Mouse (Mus musculus) testis, adult 2 months (tissue): ENCODE measurements around the gene Csnk1g2.

ENCODE experiments used
- CTCF ChIP-seq: fragments of 200-500 bp; IDR thresholded peaks from 2 replicates; pipeline ENCODE4 v1.5.1; 2012; ENCODE audit warnings: low read depth, mild to moderate bottlenecking, inconsistent platforms, low read length, moderate library complexity; ENCODE audit not compliant: control insufficient read depth, insufficient read depth, insufficient replicate concordance
- POLR2A ChIP-seq: fragments of 200-500 bp; IDR thresholded peaks from 2 replicates; pipeline ENCODE4 v1.6.1; 2012; ENCODE audit warnings: low read depth, mild to moderate bottlenecking, inconsistent platforms, low read length, moderate library complexity; ENCODE audit not compliant: control insufficient read depth

DNA sequence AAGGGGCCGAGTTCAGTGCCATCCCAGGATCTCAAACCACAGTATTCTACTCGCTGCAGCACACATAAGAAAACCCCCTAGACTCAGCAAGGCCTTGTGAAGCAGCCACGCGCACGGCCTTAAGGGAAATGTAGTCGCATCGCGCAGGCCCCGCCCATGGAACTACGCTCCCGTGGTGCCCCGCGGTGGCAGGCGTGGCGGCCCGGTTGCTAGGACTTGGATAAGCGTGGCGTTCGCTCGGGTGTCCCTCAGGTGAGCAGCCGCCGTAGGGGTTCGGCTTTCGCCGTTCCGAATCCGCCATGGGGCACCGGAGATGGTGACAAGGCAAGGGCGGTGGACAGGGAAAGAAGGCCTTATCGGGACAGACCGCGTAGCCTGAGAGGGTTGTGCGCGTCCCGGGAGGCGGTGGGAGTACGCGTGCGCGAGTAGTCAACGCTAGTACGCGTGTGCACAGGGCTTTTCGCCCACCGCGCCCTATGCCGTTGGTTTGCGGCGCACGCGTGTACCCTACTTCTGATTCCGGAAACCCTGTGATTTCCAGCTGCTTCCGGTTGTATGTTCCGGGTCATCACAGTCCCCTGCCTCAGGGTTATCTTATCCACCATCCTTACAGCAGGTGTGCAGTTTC lies 19.8 kb upstream of the Csnk1g2 start, which contains the start of the genes Scamp4 and Adat3:
- peak; percentile 93 for TF ChIP-seq POLR2A
- no peak for TF ChIP-seq CTCF
